Mouse (Mus musculus): ENCODE data around the gene Pnliprp1. TPM values are rescaled to one million over a fixed set of nuclear protein-coding genes. Genes with fewer than 3 reads are reported as not detected.

The Pnliprp1 gene
- polyA plus RNA-seq (2012; fragmentation: generic; extraction: Trizol): not detected

GRCm38 (mm10) chr19:58728445-58729031 lies at the start of gene Pnliprp1:
Gene Pnliprp1, plus strand, starts transcription at chr19:58728887.

GRCm38 (mm10) chr19:58759423-58759822 lies 30.7 kb downstream of the Pnliprp1 start, which contains the start of gene Pnliprp2:
Gene Pnliprp2, plus strand, starts transcription at chr19:58759719.

Other genes starting within 250 kb of the Pnliprp1 start
- gene Ccdc172, start 216.9 kb upstream of the Pnliprp1 start, polyA plus RNA-seq (2012; fragmentation: generic; extraction: Trizol): under 1 TPM in 1 of 2 experiments, not detected in 1; 0.09 TPM
- gene Pnlip, start 76.4 kb upstream of the Pnliprp1 start, polyA plus RNA-seq (2012; fragmentation: generic; extraction: Trizol): not detected
- under 1 TPM in 1 of 2 experiments, not detected in 1; 0.07 TPM for gene Pnliprp2, start 30.8 kb downstream of the Pnliprp1 start, polyA plus RNA-seq (2012; fragmentation: generic; extraction: Trizol)
- not detected for gene 1700019N19Rik, start 65.6 kb downstream of the Pnliprp1 start, polyA plus RNA-seq (2012; fragmentation: generic; extraction: Trizol)
- under 1 TPM; 0.15 to 0.17 TPM for gene Eno4, start 214.5 kb downstream of the Pnliprp1 start, polyA plus RNA-seq (2012; fragmentation: generic; extraction: Trizol)
- gene Hspa12a, start 214.8 kb downstream of the Pnliprp1 start, polyA plus RNA-seq (2012; fragmentation: generic; extraction: Trizol): 1 to 10 TPM in 1 of 2 experiments, under 1 TPM in 1; 0.63 to 1.1 TPM

Data from C3H10T1/2 (cell line).